Mouse (Mus musculus) urinary bladder, adult 2 months (tissue): ENCODE results near the gene Pdx1. TPM values are rescaled to one million over a fixed set of nuclear protein-coding genes. Genes with fewer than 3 reads are reported as not detected.
A peak's percentile ranks its signal among the peaks of the same experiment; 100 is the strongest.

Experiments
- DNase-seq: peaks from one replicate; pipeline ENCODE4 v3.0.0; 2022; ENCODE audit warnings: low spot score
- polyA plus RNA-seq: library from polyadenylated mRNA; depleted of rRNA; stranded (reverse); fragments of >200 nt; gene quantifications from 2 replicates; pipeline ENCODE4 v1.2.3, GENCODE M21; 2012

Gene Pdx1
- polyA plus RNA-seq, 1 experiment = not detected

DNA sequence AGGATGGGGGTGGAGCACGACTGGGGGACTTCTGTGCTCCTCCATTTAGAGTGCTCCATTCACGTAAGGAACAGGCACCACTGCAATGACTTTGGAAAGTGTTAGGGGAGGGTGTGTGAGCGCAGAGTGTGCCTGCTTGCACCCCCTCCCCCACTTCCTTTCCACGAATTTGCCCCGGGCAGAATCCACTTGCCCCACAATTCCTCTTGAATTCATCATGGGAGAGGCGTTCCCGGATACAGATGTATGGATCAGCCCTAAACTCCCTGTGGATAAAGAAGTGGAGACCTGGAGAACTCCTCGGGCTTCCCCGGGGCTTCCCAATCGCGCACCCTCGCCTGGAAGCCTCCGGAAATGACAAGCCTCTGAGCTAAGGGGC is 7.8 kb downstream of the Pdx1 start:
- DNase-seq = no peak

DNA sequence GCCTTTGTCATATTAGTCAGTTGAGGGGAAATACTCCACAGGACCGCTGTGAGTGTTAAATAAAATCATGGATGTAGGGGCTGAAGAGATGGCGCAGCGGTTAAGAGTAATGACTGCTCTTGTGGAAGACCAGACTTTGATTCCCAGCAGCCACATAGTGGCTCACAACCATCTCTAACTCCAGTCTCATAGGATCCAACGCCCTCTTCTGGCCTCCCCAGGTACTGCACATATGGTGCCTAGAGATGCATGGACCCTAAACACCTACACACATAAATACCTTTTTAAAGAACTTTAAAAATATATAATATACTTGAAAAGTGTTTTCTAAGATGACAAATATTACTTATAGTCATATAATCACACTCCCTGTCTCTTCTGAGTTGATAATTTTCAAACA is 14.6 kb downstream of the Pdx1 start:
- no peak for DNase-seq

DNA sequence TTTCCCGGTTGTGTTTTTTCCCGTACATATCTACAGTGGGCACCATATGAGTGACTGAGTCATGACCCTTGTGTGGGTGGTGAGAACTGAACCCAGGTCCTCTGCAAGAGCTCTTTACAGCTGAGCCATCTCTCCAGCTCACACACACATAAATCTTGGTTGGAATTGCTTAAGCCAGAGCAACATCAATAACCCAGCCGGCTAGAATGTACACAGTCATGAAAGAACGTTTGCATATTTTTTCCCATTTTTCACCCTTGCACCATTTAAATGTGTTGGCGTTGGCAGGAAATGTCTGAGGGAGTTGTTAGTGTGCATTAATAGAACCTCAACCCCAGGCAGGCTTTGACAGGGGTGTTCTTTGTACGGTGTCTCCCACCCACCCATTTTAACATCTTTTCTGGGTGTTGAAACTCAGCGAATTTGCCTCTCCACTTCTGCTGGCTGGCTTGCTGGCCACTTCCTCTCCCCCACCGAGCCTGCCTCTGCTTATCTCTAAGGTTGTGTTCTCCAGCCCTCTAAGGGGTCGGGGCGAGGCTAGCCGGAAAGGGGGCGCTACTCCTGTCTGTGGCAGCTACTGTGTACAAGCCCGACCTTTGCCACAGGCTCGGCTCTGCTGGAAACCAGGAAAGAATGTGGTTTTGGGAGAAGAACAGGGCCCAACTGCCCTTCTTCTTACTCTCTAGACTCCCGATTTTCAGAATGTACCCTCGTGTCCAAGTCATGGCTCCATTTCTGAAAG is 22.2 kb downstream of the Pdx1 start:
- DNase-seq = no peak

DNA sequence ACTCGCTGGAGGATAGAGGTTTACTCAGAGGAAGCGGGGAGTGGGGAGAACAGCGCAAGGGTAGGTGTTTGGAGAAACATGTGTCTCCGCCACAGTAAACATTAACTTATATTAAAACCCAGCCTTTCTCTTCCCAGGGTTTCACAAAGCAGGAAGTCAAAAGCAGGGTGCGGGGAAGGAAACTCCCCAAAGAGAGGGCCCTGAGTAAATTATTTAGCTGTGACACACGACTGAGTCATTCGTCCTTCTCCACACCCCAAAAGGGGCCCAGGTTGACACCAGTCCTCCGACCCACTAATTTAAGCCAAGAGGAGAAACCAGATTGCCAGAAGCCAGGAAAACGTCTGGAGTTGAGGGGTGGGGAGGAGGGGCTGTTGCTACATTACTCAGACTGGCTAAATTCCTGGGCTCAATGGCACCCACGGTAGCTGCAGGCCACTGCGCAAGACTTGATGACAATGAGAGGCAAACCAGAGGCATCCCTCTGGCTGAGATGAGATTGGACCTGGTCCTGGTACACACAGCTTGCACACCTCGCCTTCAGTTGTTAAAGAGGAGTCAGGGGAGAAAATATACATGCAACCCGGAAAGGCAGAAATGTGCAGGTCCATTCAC is 22.9 kb downstream of the Pdx1 start:
- DNase-seq = no peak

DNA sequence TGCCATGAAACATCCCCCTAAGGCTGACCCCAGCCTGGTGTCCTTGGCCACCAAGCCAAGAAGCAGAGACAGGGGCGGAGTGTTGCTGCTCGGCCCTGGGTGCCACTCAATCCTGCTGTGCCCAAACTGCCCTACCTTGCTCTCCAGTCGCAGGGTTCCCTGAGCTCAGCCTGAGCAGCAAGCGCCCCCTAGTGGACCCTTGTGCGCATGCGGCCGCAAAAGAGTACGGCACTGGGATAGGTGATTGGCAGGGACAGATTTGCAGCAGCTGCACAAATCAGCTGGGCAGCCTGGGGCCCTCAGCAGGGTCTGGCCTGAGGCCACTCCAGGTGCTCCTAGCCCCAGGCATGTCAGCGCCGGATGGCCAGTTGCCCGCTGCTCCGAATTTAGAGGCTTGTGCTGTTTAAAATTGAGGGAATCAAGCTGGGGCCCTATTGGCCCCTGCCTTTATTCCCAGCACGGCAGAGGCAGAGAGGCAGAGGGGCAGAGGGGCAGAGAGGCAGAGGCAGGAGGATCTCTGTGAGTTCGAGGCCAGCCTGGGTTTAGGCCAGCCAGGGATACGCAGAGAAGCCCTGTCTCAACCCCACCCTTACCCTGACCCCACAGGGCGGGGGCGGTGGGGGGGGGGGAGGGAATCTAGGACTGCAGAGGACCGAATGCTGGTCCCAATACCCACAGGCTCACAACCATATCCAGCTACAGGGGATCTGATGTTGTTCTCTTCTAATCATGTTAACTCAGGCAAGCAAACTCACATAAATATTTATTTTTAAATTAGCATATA is 23.6 kb downstream of the Pdx1 start:
- peak; percentile 29 for DNase-seq

DNA sequence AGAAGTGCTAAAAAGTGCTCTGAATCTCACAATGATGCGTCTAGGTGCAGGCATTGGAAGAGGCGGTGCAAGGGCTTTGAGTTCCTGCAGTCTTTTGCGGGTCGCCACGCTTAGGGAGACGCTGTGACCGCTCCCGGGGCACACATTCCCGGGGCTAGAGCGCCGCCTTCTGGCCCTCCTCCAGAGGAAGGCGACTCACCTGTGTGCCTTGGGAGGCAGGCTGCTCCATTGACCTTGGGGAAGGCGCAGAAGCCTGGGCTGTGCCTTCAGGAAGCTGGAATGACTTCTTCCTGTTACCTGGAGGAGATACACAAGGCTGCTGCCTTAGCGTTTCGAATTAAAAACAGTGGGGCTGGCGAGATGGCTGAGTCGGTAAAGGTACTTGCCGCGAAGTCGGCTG is 24.4 kb downstream of the Pdx1 start:
- DNase-seq = no peak

DNA sequence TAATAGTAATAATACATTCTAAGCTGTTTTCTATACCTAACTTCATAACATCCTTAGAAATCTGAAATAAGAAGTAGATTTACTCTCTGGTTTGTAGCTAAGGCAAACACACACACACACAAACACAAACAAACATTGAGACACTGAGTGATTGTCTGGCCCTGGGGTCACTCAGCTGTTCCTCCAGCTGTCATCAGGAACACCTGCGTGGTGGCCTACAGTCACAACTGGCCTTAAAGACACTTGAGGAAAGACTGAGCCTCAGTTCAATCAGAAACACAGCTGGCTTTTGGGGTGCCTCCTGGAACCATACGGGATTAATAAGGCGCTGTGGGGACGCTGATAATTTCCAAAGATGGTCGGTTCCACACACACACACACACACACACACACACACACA is 27.5 kb downstream of the Pdx1 start:
- DNase-seq = no peak

DNA sequence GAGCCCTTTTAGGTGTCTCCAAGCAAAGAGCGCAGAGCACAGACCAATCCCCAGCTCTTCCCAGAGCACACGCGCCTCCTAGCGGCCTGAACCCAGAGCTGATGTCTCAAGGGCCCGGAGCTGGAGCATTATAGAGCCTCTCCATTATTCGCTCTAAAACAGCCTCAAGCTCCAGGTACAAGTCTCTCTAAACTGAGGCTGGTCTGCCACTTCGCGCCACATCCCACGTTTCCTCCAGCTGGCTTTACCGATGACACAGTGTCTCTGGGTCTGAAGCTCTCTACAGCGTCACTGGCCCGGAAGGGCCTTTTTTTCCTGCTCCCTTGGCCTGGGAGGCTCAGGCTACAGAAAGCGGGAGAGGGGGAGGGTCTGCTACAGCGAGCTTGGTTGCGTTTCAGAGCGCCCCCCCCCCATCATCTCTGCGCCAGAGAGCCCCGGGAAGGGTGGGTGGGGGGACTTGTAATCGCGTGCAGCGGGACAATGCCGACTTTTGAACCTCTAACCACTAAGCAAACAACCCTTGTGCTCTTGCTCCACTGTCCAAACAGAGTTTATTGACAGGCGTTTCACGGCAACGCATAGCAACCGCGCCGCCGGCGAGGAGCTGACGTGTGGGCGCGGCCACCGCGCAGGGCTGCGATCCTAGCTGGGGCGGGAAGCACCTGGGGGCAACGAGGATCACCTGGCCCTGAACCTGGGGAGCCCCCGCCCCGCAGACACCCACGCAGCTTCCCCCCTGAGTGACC is 29.7 kb downstream of the Pdx1 start:
- DNase-seq = peak; percentile 30

DNA sequence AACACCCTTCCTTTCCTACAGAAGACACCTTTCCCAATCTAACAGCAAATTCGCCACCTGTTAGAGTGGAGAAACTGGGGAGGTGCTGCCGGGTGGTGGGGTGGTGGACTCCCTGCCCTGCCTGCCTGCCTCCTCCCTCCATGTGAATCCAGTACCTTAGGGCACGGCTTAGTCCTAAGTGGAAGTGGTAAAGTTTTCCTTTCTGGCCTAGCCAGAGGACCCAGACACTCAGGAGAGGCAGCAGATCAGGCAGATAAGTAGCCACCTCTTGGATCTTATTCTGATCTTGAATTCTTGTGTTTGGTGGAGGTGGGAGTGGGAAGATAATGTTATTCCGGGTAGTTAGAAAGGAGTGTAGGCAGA is 30.2 kb downstream of the Pdx1 start:
- no peak for DNase-seq

DNA sequence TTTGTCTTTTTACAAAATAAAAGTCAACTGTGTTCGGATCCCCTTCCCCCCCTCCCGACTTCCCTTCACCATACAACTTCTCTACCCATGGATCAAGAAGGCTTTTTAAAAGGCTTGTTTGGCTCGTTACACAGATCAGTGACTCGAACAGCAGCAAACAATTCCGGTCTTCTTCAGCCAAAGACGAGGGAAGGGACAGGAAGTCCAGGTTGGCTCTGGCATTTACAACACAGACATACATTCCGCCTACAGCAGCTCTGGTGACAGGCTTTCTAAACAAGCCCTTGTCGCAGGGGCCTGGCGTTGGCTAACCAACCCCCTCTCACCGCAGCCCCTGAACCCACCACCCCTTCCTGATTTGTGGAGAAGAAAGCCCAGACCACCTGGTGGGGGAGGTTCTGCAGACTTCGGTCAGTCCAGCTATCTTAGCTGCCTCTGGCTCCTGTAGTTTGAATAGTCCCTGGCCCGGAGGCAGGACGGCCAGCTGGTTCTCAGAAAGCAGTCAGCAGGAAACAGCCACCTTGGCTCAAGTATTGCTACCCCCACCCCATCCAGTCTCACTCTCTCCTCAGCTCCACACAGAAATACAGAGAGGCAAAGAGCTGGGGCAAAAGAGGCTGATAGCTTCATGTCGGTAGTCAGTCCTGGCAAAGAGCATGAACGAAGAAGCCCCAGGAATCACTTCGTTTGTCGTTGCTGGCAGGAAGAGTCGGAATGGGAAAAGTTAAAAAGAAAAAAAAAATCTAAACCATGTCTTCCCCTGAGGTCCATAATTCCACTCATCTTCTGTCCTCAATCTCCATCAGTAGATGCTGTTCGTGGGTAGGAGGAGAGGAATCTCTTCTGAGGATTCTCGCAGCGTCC is 31.4 kb downstream of the Pdx1 start:
- no peak for DNase-seq

DNA sequence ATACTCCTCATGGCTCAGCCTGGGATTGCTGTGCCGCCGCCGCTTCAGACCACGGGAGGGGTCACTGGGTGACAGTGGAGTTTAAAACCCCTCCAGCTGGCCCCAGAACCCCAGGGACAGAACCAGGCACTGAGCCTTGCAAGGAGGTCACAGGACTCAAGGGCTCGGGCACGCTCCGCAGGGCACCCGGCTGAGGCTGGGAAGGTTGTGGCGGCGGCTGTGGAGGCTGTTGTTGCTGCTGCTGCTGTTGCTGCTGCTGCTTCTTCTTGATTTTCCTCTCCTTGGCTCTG is 32.0 kb downstream of the Pdx1 start:
- no peak for DNase-seq

DNA sequence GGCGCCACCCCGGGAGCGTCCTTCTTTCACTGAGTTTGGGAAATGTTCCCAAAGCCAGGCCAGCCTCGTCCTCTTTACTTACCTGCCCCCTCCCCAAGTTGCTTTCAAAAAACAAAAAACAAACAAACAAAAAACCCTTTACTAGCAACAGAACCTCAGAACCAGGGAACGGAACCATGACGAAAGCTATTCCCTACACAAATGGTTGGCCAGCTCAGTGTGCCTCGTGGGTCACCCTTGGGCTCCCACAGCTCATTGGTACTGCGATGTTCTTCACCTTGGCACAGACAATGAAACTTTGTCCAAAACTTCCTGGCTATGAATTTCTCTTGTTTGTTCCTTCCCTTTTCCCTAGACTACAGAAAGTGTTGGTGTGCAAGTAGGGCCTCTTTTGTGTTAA is 32.4 kb downstream of the Pdx1 start:
- no peak for DNase-seq

DNA sequence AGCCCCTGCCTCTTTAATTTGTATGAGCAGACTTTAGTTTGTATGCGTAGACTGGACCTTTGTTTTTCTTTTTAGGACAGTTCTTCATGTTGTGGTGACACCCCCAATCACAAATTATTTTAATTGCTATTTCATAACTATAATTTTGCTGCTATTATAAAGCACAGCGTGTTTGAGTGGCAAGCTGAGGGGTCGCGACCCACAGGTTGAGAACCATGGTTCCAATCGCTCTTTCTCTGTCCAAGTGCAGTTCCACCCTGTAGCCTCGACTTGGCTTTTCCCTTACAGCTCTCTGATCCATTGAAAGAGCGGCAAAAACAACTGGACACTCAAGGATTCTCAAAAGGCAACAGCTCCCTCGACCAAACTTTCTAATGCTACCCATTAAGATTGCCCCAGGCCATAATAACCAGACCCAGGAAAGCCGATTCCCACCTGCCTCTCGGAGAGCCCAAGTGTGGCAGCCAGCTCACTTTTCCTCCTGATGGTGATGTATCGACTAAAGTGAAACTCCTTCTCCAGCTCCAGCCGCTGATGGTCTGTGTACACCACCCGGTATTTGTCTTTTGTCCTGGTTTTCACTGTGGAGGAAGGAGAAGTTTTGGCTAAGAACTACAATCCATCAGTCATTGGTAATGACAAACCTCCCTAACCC is 33.1 kb downstream of the Pdx1 start:
- DNase-seq = no peak

DNA sequence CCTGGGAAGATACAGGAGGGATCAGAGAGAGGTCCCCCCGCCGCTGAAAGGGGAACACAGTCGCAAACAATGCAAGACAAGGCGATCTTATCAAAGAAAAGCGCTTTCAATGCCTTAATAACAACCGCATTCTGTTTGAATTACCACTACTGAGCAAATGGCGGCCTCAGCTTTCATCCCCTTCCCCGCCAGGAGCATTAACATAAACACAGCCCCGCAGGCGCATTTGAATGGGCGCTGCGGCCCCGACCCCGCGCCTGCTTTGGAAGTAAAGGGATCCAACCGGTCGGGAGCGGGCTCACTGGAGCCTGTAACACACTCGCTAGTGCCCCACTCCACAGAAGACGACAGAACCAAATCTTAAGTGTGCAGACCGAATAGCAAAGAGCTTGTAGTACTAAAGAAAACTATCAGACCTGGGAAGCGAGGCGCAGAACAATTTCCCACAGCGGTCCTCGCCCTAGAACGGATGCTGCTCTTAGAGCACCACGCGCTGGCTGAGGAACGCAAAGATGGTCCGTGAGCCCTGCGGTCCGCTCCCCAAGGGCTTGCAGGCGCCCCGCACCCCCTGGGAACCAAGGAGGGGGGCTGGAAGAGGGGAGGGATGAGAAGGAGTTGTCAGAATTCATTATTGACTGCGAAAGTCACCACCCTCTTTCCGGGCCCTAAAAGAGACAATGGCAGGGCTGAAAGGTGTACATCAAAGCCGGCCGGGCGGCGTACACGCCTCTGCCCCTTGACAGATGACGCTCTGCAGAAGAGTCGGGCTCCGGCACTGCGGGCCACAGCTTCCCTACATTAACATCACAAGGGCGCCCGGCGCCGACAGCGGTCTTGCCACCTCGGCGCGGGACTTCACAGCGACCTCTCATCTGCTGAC is 34.8 kb downstream of the Pdx1 start:
- DNase-seq = no peak

DNA sequence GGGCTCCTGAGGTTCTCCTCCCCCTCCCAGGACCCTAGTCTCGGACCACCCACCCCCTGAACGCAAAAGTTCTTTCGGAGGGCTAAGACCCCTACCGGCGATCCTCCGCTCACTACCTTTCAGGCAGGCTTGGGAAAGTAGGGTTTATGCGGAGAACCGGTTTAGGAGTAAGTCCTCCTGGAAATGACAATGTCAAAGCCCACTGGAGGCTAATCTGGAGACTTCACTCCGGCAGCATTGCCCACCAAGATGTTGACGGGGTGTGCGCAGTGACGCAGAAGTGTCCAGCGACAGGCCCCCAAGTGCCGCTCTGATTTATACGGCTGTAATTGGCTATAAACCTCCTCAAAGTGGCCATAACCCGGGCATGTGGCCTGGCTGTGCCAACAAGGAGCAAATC is 35.4 kb downstream of the Pdx1 start:
- no peak for DNase-seq

DNA sequence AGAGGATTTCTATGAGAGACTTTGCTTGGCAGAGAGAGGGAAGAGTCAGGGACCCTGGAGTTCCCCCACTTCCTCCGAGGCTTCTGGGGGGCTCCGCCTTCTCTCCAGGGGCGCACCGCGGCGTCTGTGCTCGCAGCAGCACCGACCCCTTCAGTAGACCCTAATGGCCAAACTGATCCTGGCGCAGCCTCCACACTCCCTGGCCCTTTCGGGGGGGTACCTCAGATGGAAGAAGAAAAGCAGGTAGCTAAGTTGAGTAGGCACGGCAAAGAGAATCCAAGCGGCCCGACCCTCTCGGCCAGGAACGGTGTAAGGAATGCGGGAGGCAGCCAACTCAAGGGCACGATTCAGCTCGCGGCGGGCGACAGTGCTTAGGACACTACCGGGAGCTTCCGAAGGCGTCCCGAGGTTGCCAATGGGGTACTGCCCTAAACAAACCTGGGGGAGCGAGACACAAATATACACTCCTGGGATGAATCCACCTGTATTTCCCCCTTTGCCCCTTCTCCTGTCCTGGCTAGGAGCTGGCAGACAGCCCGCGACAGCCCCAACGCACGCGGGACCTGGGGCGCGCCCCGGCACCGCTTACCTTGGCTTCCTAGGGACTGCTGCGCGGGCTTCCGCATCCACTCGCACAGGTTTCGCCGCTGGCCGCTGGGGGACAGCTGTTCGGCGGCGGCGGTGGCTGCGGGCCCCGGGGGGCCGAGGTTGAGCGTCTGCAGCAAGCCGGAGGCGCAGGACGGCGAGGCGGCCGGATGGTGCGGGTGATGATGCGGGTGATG is 36.3 kb downstream of the Pdx1 start:
- no peak for DNase-seq

DNA sequence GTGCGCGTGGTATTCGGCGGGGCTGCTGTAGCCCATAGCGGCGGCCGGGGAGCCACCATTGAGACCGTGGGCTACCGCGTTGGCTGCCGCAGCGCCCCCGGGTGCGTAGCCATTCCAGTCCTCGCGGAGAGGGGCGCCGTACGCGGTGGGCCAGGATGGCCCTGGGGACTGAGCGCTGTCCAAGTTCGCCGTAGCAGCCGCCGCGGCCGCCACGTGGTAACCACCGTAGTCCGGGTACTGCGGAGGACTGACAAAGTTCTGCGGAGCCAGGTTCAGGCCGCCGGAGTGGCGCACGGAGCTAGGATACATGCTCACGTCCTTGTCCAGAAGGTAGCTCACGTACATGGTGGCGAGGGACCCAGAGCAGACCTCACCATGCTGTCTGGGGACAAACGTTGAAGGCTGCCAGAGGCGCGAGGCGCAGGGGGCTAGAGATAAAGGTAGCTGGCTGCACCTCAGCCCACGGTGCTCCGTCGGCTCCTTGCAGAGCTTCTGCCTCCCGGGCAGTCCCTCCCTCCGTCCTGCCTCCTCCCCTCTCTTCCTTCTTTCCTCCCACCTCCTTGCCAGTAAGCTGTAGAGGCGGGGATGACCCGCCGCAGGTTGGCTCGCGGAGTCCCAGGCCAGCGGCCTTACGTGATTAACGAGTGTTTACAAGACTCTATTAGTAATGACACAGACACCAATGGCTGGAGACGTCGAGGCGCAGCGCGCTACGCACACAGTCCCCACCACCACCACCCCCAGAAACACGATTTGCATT is 37.1 kb downstream of the Pdx1 start, which contains the start of gene Cdx2:
Cdx2 (minus strand) TSS at position 633 of the 760 bp plus-strand sequence.
- no peak for DNase-seq

DNA sequence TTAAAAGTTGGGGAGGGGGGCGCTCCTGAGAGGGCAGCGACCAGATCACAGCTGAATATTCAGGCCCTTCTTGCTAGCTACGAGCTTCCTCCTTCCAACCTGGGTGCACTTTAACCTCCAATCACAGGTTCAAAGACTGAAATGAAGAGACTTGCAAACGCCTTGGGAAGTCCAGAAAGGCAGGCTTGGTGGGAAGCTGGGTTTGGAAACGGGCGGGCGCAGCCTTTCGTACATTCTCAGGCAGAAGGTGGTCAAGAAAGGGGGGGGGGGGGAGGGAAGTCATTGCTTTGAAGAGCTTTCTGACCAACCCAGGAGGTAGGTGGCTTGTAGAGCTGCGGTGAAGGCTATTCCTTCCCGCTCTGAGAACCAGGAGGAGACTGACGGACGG is 37.6 kb downstream of the Pdx1 start:
- no peak for DNase-seq

DNA sequence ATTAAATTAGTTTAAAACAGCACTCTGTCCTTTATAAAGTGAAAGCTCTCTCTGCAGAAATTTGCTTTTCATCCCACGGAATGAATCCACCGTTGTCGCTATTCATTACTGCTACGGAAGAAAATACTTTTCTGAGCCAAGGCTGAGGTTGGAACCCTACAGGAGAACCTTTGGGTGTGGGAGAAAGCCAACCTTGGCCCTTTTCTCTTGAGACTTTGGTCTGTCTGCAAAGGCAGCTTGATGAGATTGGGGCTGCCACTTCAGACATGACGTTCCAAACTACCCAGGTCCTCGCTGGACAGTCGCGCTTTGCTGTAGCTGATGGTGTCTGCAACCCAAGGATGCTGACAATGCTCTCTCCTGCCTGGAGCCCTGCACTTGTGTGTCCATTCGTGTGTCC is 38.7 kb downstream of the Pdx1 start:
- no peak for DNase-seq
